ENCODE assay signal across 8 mouse cellular contexts in the genomic region with DNA sequence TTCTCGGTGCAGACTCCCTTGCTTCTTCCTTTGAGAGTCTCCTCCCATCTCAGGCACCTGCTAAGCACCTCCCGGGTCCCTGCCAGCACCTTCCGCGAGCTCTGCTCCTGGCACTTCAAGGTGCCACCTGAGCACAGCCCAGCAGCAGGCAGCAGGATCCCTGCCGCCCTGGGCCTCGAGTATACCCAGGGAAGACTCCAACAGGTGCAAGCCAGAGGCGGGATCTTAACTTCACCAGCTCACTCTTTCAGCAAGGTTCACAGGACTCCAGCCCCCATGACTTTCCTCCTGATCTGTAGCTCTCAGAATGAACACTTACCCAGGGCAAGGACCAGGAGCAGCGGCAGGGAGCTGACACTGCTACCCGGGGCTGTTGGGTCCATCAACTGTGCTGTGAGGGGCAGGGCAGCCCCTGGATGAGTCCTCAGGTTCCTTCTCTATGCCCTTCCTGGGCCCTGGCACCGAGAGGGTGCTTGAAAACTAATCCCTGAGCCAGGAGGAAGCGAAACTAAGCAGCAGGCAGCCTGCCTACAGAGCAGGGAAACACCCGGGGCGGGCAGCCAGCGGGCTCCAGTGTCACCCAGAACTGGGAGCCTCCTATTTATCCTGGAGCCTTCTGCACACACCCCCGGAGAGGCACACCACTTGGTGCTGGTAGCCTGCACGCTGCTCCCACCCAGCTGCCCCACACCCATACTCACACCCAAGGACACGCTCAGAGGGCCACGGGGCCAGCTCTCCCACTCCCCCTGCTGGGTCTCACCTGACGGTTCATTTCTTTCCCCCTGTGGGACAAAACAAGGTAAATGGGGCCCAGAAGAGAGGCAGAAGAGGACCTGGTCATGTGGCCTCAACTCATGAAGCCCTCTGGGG. TPM values are rescaled to one million over a fixed set of nuclear protein-coding genes. Genes with fewer than 3 reads are reported as not detected.
DNase-seq lines count a peak whose midpoint lies in the region; ATAC-seq and TF ChIP-seq lines count a peak whose summit lies in the region.

A gene (minus strand): TSS at position 656 of the 873 bp plus-strand sequence.

- DNase-seq in forebrain, embryonic 14.5 days (ENCODE audit: low spot score) = peak; percentile 35
- DNase-seq in heart, postnatal 14 days = peak; percentile 64 to 74
- peak; percentile 48 for DNase-seq in large intestine, adult 2 months (ENCODE audit: low read depth, low spot score)
- DNase-seq in lung, adult 2 months = peak; percentile 66
- peak; percentile 13 for DNase-seq in testis, postnatal 14 days (ENCODE audit: low spot score)

- no peak for TF ChIP-seq POLR2A in bone marrow, adult 2 months (IDR thresholded peaks at IDR 0.05; ENCODE audit: borderline replicate concordance, control insufficient read depth, low read depth, low read length)
- TF ChIP-seq POLR2A in lung, adult 2 months (IDR thresholded peaks at IDR 0.05; ENCODE audit: borderline replicate concordance, extremely low read depth, low read depth, low read length) = peak; percentile 25; the same call in 1 of the 2 replicates

- no peaks in the 10 kb centered on the region for H3K79me2 ChIP-seq in C2C12 (ENCODE audit: control insufficient read depth, insufficient read depth)

- no peaks in the 10 kb centered on the region for H3K79me3 ChIP-seq in C2C12 (ENCODE audit: low read depth)

- H3K9me3 ChIP-seq in forebrain, embryonic 14.5 days (replicated peaks; ENCODE audit: control insufficient read depth, low read length) = no peaks in the 10 kb centered on the region
- no peaks in the 10 kb centered on the region for H3K9me3 ChIP-seq in neural tube, embryonic 15.5 days (replicated peaks)

- TF ChIP-seq CTCF in C2C12 (IDR thresholded peaks at IDR 0.05; ENCODE audit: control insufficient read depth, insufficient read depth, insufficient read length) = peak; percentile 56
- peak; percentile 11; the same call in 1 of the 2 replicates for TF ChIP-seq CTCF in bone marrow, adult 2 months (IDR thresholded peaks at IDR 0.05; ENCODE audit: control insufficient read depth, insufficient read depth, low read length)
- peak; percentile 37 for TF ChIP-seq CTCF in lung, adult 2 months (IDR thresholded peaks at IDR 0.05; ENCODE audit: insufficient read depth, low read length)

- WGBS in bone marrow, adult 2 months = under 1% methylated on average over 19 of the region's 19 CpGs
- 16% methylated on average over 19 of the region's 19 CpGs for WGBS in forebrain, embryonic 14.5 days
- WGBS in large intestine, adult 2 months = 2% methylated on average over 19 of the region's 19 CpGs
- 6% methylated on average over 19 of the region's 19 CpGs for WGBS in lung, adult 2 months
- 17% methylated on average over 19 of the region's 19 CpGs for WGBS in neural tube, embryonic 15.5 days

- H3K36me3 ChIP-seq in C2C12 (ENCODE audit: control insufficient read depth, insufficient read depth) = no peaks in the 10 kb centered on the region
- no peaks in the 10 kb centered on the region for H3K36me3 ChIP-seq in forebrain, embryonic 14.5 days (ENCODE audit: control insufficient read depth, insufficient read depth, low read length)
- no peaks in the 10 kb centered on the region for H3K36me3 ChIP-seq in neural tube, embryonic 15.5 days

- H3K9ac ChIP-seq in forebrain, embryonic 14.5 days (ENCODE audit: low read length) = peak within 1 kb of the TSS; percentile 45
- H3K9ac ChIP-seq in neural tube, embryonic 15.5 days (replicated peaks) = peak within 1 kb of the TSS; percentile 26; the same call in 1 of the 2 replicates

- no peak within 1 kb of the TSS for H3K27ac ChIP-seq in bone marrow, adult 2 months (ENCODE audit: control insufficient read depth, insufficient read depth, low read depth, low read length, poor library complexity)
- no peak within 1 kb of the TSS for H3K27ac ChIP-seq in forebrain, embryonic 14.5 days (ENCODE audit: low read depth, low read length)
- no peak within 1 kb of the TSS for H3K27ac ChIP-seq in neural tube, embryonic 15.5 days (replicated peaks)

- peak within 1 kb of the TSS; percentile 3 for H3K4me3 ChIP-seq in C2C12 (ENCODE audit: insufficient read depth, poor library complexity, severe bottlenecking)
- peak within 1 kb of the TSS; percentile 49 for H3K4me3 ChIP-seq in bone marrow, adult 2 months (replicated peaks; ENCODE audit: control insufficient read depth, low read depth, low read length)
- peak within 1 kb of the TSS; percentile 23 for H3K4me3 ChIP-seq in forebrain, embryonic 14.5 days (ENCODE audit: low read depth, low read length)
- peak within 1 kb of the TSS; percentile 53 for H3K4me3 ChIP-seq in lung, adult 2 months (replicated peaks; ENCODE audit: extremely low read depth, low read depth, low read length)
- peak within 1 kb of the TSS; percentile 34 for H3K4me3 ChIP-seq in neural tube, embryonic 15.5 days (replicated peaks)

- H3K4me2 ChIP-seq in forebrain, embryonic 14.5 days (ENCODE audit: low read length) = peak within 1 kb of the TSS; percentile 45
- H3K4me2 ChIP-seq in neural tube, embryonic 15.5 days = peak within 1 kb of the TSS; percentile 57

- intact Hi-C loops in heart, postnatal 14 days (cut with DNase I) = no loop called here

- ATAC-seq in forebrain, embryonic 14.5 days = peak; percentile 76
- ATAC-seq in neural tube, embryonic 15.5 days (ENCODE audit: low FRiP score) = peak; percentile 8; the same call in 1 of the 2 replicates

- no peaks in the 10 kb centered on the region for H3K27me3 ChIP-seq in C2C12 (ENCODE audit: control insufficient read depth, insufficient read depth, insufficient read length)
- H3K27me3 ChIP-seq in forebrain, embryonic 14.5 days (replicated peaks; ENCODE audit: control insufficient read depth, insufficient read depth, low read length) = no peaks in the 10 kb centered on the region
- H3K27me3 ChIP-seq in neural tube, embryonic 15.5 days (replicated peaks) = no peaks in the 10 kb centered on the region

- no peaks in the 10 kb centered on the region; the same call in 1 of the 2 replicates for H3K4me1 ChIP-seq in bone marrow, adult 2 months (ENCODE audit: control insufficient read depth, insufficient read depth, low read length)
- 0 out of 2 replicates have a peak, but pooled peaks cover 5% of the 10 kb centered on the region for H3K4me1 ChIP-seq in forebrain, embryonic 14.5 days (ENCODE audit: control insufficient read depth, insufficient read depth, low read length)
- H3K4me1 ChIP-seq in lung, adult 2 months (ENCODE audit: control insufficient read depth, insufficient read depth, low read length) = no peaks in the 10 kb centered on the region
- H3K4me1 ChIP-seq in neural tube, embryonic 15.5 days = peaks cover 9% of the 10 kb centered on the region

- peak within 1 kb of the TSS; percentile 56 for H3ac ChIP-seq in C2C12 (ENCODE audit: control insufficient read depth, insufficient read length, low read depth)

TF ChIP-seq in C2C12, 6 proteins besides CTCF, POLR2A, EP300 and RAD21:
- TF ChIP-seq USF1 (IDR thresholded peaks at IDR 0.05; ENCODE audit: low read depth) (no peak), MYOD1 (IDR thresholded peaks at IDR 0.05; ENCODE audit: control insufficient read depth, insufficient read length, low read depth) (no peak), MYOG (IDR thresholded peaks at IDR 0.05; ENCODE audit: control insufficient read depth, extremely low read depth, insufficient read length) (no peak), FOSL1 (IDR thresholded peaks at IDR 0.05; ENCODE audit: insufficient read depth, low read length, poor library complexity, severe bottlenecking) (no peak), MAX (IDR thresholded peaks at IDR 0.05) (no peak), CEBPB (IDR thresholded peaks at IDR 0.05; ENCODE audit: low read depth) (no peak)

RNA-seq across cellular contexts. Expression of the gene that starts here (rescaled TPM):
- polyA plus RNA-seq in C2C12 (2012; fragmentation: generic; extraction: Trizol) = 1.5 TPM
- polyA plus RNA-seq in bone marrow, adult 2 months (2011; ENCODE audit: insufficient read depth, insufficient read length, low replicate concordance, missing spikeins) = not detected in 2 replicates
- polyA plus RNA-seq in forebrain, embryonic 14.5 days (2014; fragmentation: Nextera tagmentation; extraction: Ambion mirVana) = 0.14 and 0.15 TPM in 2 replicates
- total RNA-seq in heart, postnatal 14 days (2021) = 1 to 10 TPM; 1.3 to 1.5 TPM
- 0.78 and 1.5 TPM in 2 replicates for polyA plus RNA-seq in large intestine, adult 2 months (2012; rRNA removed)
- 0.85 and 0.96 TPM in 2 replicates for polyA plus RNA-seq in lung, adult 2 months (2012; rRNA removed)
- 0.06 and 0.46 TPM in 2 replicates for polyA plus RNA-seq in neural tube, embryonic 15.5 days (2015; fragmentation: Nextera tagmentation; extraction: Ambion mirVana)

Comparison
In these comparisons a context has a peak if more than half of its experiments do, and no peak if none do; other contexts are left out.
1. Peak in DNase-seq, ATAC-seq, H3K4me3 ChIP-seq, H3K9ac ChIP-seq and H3K4me2 ChIP-seq in forebrain, embryonic 14.5 days; RNA of the gene not detected or under 1 TPM.
2. Peak in DNase-seq and H3K4me3 ChIP-seq in lung, adult 2 months; RNA of the gene not detected or under 1 TPM.
3. Peak in ATAC-seq, H3K4me3 ChIP-seq, H3K9ac ChIP-seq and H3K4me2 ChIP-seq in neural tube, embryonic 15.5 days; RNA of the gene not detected or under 1 TPM.
4. H3K4me3 ChIP-seq: peak in every context shown above with its lines; median percentile 53 in lung, adult 2 months; 49 in bone marrow, adult 2 months; 34 in neural tube, embryonic 15.5 days; 23 in forebrain, embryonic 14.5 days; 3 in C2C12.
5. DNase-seq: peak in every context shown above with its lines; median percentile 69 in heart, postnatal 14 days; 66 in lung, adult 2 months; 48 in large intestine, adult 2 months; 35 in forebrain, embryonic 14.5 days; 13 in testis, postnatal 14 days.